Comparison of ENCODE assay signal across 43 mouse cellular contexts in genomic region chr9:14720384-14720783, GRCm38 (mm10). TPM values are rescaled to one million over a fixed set of nuclear protein-coding genes. Genes with fewer than 3 reads are reported as not detected.
"Had no signal": no experiment of that assay in that cellular context is flagged by ENCODE, and none has a peak within 500 bp of the region (broad histone marks: within the 10 kb centered on the region; RNA-seq: fewer than 3 reads in every experiment).

No protein-coding gene starts in this region.

- ATAC-seq: liver, embryonic 12.5 days; liver, postnatal 0 days; midbrain, embryonic 13.5 days; midbrain, embryonic 15.5 days had no signal

- DNase-seq: left cerebral cortex, postnatal 4 days; liver; liver, embryonic 13.5 days; liver, postnatal 0 days; lung, adult 18-20 months; lung, adult 2 months; lung, embryonic 14.5 days; lung, postnatal 10 days; lung, postnatal 14 days; lung, postnatal 36 days; lung, postnatal 4 days; midbrain, embryonic 14.5 days had no signal

- H3K27me3 ChIP-seq: limb, embryonic 12.5 days; limb, embryonic 13.5 days; limb, embryonic 15.5 days; liver, embryonic 13.5 days; liver, embryonic 15.5 days; lung, embryonic 15.5 days; midbrain, embryonic 15.5 days; neural tube, embryonic 12.5 days had no signal

- H3K36me3 ChIP-seq: limb, embryonic 10.5 days; limb, embryonic 12.5 days; limb, embryonic 13.5 days; limb, embryonic 15.5 days; liver, embryonic 12.5 days; liver, embryonic 13.5 days; liver, embryonic 15.5 days; lung, embryonic 15.5 days; midbrain, embryonic 10.5 days; midbrain, embryonic 12.5 days; midbrain, embryonic 13.5 days; midbrain, embryonic 15.5 days; neural tube, embryonic 12.5 days; neural tube, embryonic 13.5 days had no signal

- H3K4me2 ChIP-seq: limb, embryonic 12.5 days; limb, embryonic 13.5 days; limb, embryonic 15.5 days; liver, embryonic 11.5 days; liver, embryonic 12.5 days; liver, embryonic 13.5 days; liver, embryonic 15.5 days; lung, embryonic 14.5 days; lung, embryonic 15.5 days; midbrain, embryonic 11.5 days; midbrain, embryonic 12.5 days; midbrain, embryonic 13.5 days; midbrain, embryonic 15.5 days; neural tube, embryonic 12.5 days; neural tube, embryonic 13.5 days had no signal

- H3K9me3 ChIP-seq: limb, embryonic 10.5 days; limb, embryonic 12.5 days; limb, embryonic 13.5 days; limb, embryonic 15.5 days; liver, embryonic 12.5 days; liver, embryonic 13.5 days; liver, embryonic 15.5 days; lung, embryonic 15.5 days; megakaryocyte, embryonic 14.5 days; midbrain, embryonic 10.5 days; midbrain, embryonic 12.5 days; midbrain, embryonic 13.5 days; midbrain, embryonic 15.5 days; neural tube, embryonic 12.5 days; neural tube, embryonic 13.5 days had no signal

- H3K9ac ChIP-seq: limb, embryonic 12.5 days; limb, embryonic 13.5 days; limb, embryonic 15.5 days; liver, embryonic 12.5 days; liver, embryonic 13.5 days; liver, embryonic 14.5 days; liver, embryonic 15.5 days; liver, postnatal 0 days; lung, embryonic 14.5 days; lung, embryonic 15.5 days; midbrain, embryonic 12.5 days; midbrain, embryonic 13.5 days; midbrain, embryonic 15.5 days; neural tube, embryonic 12.5 days; neural tube, embryonic 13.5 days had no signal

- H3K4me1 ChIP-seq: limb, embryonic 12.5 days; limb, embryonic 13.5 days; limb, embryonic 15.5 days; liver, embryonic 12.5 days; liver, embryonic 15.5 days; midbrain, embryonic 15.5 days had no signal

- H3K27ac ChIP-seq: limb, embryonic 10.5 days; limb, embryonic 12.5 days; limb, embryonic 13.5 days; limb, embryonic 15.5 days; liver, embryonic 12.5 days; liver, embryonic 13.5 days; liver, embryonic 14.5 days; liver, embryonic 15.5 days; lung, embryonic 15.5 days; macrophage; midbrain, embryonic 10.5 days; midbrain, embryonic 12.5 days; midbrain, embryonic 13.5 days; midbrain, embryonic 15.5 days; neural tube, embryonic 12.5 days; neural tube, embryonic 13.5 days had no signal

- H3K4me3 ChIP-seq: limb, embryonic 10.5 days; limb, embryonic 12.5 days; limb, embryonic 13.5 days; limb, embryonic 15.5 days; liver, embryonic 12.5 days; liver, embryonic 13.5 days; liver, embryonic 15.5 days; lung, embryonic 15.5 days; megakaryocyte, embryonic 14.5 days; midbrain, embryonic 10.5 days; midbrain, embryonic 12.5 days; midbrain, embryonic 13.5 days; midbrain, embryonic 15.5 days; myocyte; neural tube, embryonic 12.5 days; neural tube, embryonic 13.5 days had no signal

RNA-seq across cellular contexts. Expression of gene Piwil4, which starts 20.1 kb away (rescaled TPM):
- total RNA-seq: left cerebral cortex, postnatal 14 days; left cerebral cortex, postnatal 25 days; left cerebral cortex, postnatal 36 days; liver, adult 2 months; megakaryocyte progenitor cell, adult 5-6 weeks; megakaryocyte, adult 5-6 weeks; monocyte, adult 5-6 weeks had no signal
- polyA plus RNA-seq: limb, embryonic 10.5 days; limb, embryonic 12.5 days; limb, embryonic 13.5 days; liver, adult 2 months; lung, embryonic 14.5 days; neural tube, embryonic 13.5 days had no signal

RNA-seq across cellular contexts. Expression of gene 1700012B09Rik, which starts 50.4 kb away (rescaled TPM):
- total RNA-seq: left cerebral cortex, postnatal 10 days; left cerebral cortex, postnatal 25 days; left cerebral cortex, postnatal 36 days; liver, adult 2 months; monocyte, adult 5-6 weeks had no signal
- polyA plus RNA-seq: limb, embryonic 10.5 days; limb, embryonic 11.5 days; limb, embryonic 12.5 days; limb, embryonic 14.5 days; limb, embryonic 15.5 days; liver, adult 2 months; liver, embryonic 11.5 days; liver, embryonic 12.5 days; liver, embryonic 13.5 days; liver, embryonic 14.5 days; liver, embryonic 15.5 days; liver, embryonic 16.5 days; liver, postnatal 0 days; lung, embryonic 14.5 days; macrophage; midbrain, embryonic 11.5 days; neural tube, embryonic 11.5 days; neural tube, embryonic 12.5 days; neural tube, embryonic 13.5 days had no signal
